Mouse (Mus musculus) bone marrow macrophage, adult 2 months (primary cell): ENCODE measurements at regions not wholly inside any gene's neighbourhood (a gene's known extent, or its start where the extent isn't known, plus 50 kb on each side); places are given as distances from the start of the nearest gene placed in this dataset.
"Not testable (repeated sequence)": the region's sequence is repeated elsewhere in the genome, so short reads cannot be mapped to it uniquely, and the experiment has no call there.

ENCODE experiments used
- H3K27ac ChIP-seq: 2 replicates; pipeline ENCODE4 v1.5.1; 2012; ENCODE audit warnings: low read depth, low read length; ENCODE audit not compliant: insufficient read depth
- H3K4me1 ChIP-seq: 2 replicates; pipeline ENCODE4 v1.6.1; 2012; ENCODE audit warnings: low read length; ENCODE audit not compliant: control insufficient read depth, insufficient read depth
- H3K4me3 ChIP-seq: 2 replicates; pipeline ENCODE4 v1.5.1; 2012; ENCODE audit warnings: mild to moderate bottlenecking, low read length, moderate library complexity; ENCODE audit not compliant: insufficient read depth
- CTCF ChIP-seq: IDR thresholded peaks from 2 replicates; pipeline ENCODE4 v1.5.1; 2012; ENCODE audit warnings: low read depth, mild to moderate bottlenecking, low read length, moderate library complexity
- POLR2A ChIP-seq: IDR thresholded peaks from 2 replicates; pipeline ENCODE4 v1.6.1; 2012; ENCODE audit warnings: mild to moderate bottlenecking, low read depth, low read length, borderline replicate concordance

- TF ChIP-seq POLR2A (no peak), CTCF (no peak)
- no peak overlapping the region for H3K27ac ChIP-seq
- H3K4me3 ChIP-seq: no peak overlapping the region
- no peaks in the 10 kb centered on the region for H3K4me1 ChIP-seq
Observed at GRCm38 (mm10) chr13:99128979-99129378, 55.6 kb upstream of the Zfp366 start.

- Histone ChIP-seq H3K27ac (no peak overlapping the region), H3K4me1 (no peaks in the 10 kb centered on the region), H3K4me3 (no peak overlapping the region)
- TF ChIP-seq POLR2A (no peak), CTCF (no peak)
Observed at GRCm38 (mm10) chr13:99128284-99128691, 56.3 kb upstream of the Zfp366 start.

- Histone ChIP-seq H3K4me1 (no peaks in the 10 kb centered on the region), H3K4me3 (no peak overlapping the region), H3K27ac (no peak overlapping the region)
- no peak for TF ChIP-seq POLR2A
- TF ChIP-seq CTCF: no peak
Observed at GRCm38 (mm10) chr13:99127716-99128115, 56.9 kb upstream of the Zfp366 start.

- not testable (repeated sequence) for H3K27ac ChIP-seq, H3K4me3 ChIP-seq, H3K4me1 ChIP-seq
Observed at GRCm38 (mm10) chr13:99126971-99127370, 57.7 kb upstream of the Zfp366 start.

- H3K4me3 ChIP-seq: no peak overlapping the region
- no peaks in the 10 kb centered on the region for H3K4me1 ChIP-seq
- H3K27ac ChIP-seq: no peak overlapping the region
- no peak for TF ChIP-seq CTCF
- no peak for TF ChIP-seq POLR2A
Observed at GRCm38 (mm10) chr13:99126538-99126937, 58.1 kb upstream of the Zfp366 start.

- Histone ChIP-seq H3K4me3 (no peak overlapping the region), H3K4me1 (no peaks in the 10 kb centered on the region), H3K27ac (no peak overlapping the region)
- TF ChIP-seq CTCF (no peak), POLR2A (no peak)
Observed at GRCm38 (mm10) chr13:99125946-99126345, 58.7 kb upstream of the Zfp366 start.

- H3K4me3 ChIP-seq: no peak overlapping the region
- no peak overlapping the region for H3K27ac ChIP-seq
- H3K4me1 ChIP-seq: no peaks in the 10 kb centered on the region
- TF ChIP-seq POLR2A (no peak), CTCF (no peak)
Observed at GRCm38 (mm10) chr13:99124894-99125570, 59.6 kb upstream of the Zfp366 start.

- TF ChIP-seq POLR2A (no peak), CTCF (no peak)
Observed at GRCm38 (mm10) chr13:99124141-99124540, 60.5 kb upstream of the Zfp366 start.

GRCm38 (mm10) chr13:99123476-99124140 is 61.0 kb upstream of the Zfp366 start:
- Histone ChIP-seq H3K27ac (no peak overlapping the region), H3K4me3 (no peak overlapping the region), H3K4me1 (no peaks in the 10 kb centered on the region)
- TF ChIP-seq POLR2A: no peak
- no peak for TF ChIP-seq CTCF

More at GRCm38 (mm10) chr13:99124141-99124540, 60.5 kb upstream of the Zfp366 start:
- no peaks in the 10 kb centered on the region for H3K4me1 ChIP-seq
- no peak overlapping the region for H3K27ac ChIP-seq
- no peak overlapping the region for H3K4me3 ChIP-seq

- not testable (repeated sequence) for H3K4me1 ChIP-seq, H3K4me3 ChIP-seq, H3K27ac ChIP-seq
Observed at GRCm38 (mm10) chr13:99122539-99122938, 62.1 kb upstream of the Zfp366 start.

- Histone ChIP-seq H3K27ac (no peak overlapping the region), H3K4me3 (no peak overlapping the region), H3K4me1 (no peaks in the 10 kb centered on the region)
- TF ChIP-seq POLR2A (no peak), CTCF (no peak)
Observed at GRCm38 (mm10) chr13:99121096-99121495, 63.5 kb upstream of the Zfp366 start.
